Mouse (Mus musculus) lung, postnatal 4 days (tissue): Measurements from ENCODE around the gene Nedd9.

Experiments used
- DNase-seq, 2 experiments: peaks; one replicate each; pipeline ENCODE4 v3.0.0; 2021

Nedd9 gene

GRCm38 (mm10) chr13:41339653-41340351, 147.4 kb downstream of the Nedd9 start:
- peak; percentile 58 to 79 for DNase-seq

- no peak for DNase-seq
Observed at GRCm38 (mm10) chr13:41339195-41339594, 148.0 kb downstream of the Nedd9 start.

- no peak for DNase-seq
Observed at GRCm38 (mm10) chr13:41337407-41337806, 149.8 kb downstream of the Nedd9 start.

GRCm38 (mm10) chr13:41336260-41336659, 150.9 kb downstream of the Nedd9 start:
- peak; percentile 75 to 88 for DNase-seq

GRCm38 (mm10) chr13:41335767-41336166, 151.4 kb downstream of the Nedd9 start:
- no peak for DNase-seq

GRCm38 (mm10) chr13:41334641-41335000, 152.5 kb downstream of the Nedd9 start:
- peak in 1 of 2 experiments; percentile 61 for DNase-seq

GRCm38 (mm10) chr13:41333889-41334640, 153.1 kb downstream of the Nedd9 start:
- DNase-seq: no peak

- DNase-seq: no peak
Observed at GRCm38 (mm10) chr13:41331671-41332340, 155.4 kb downstream of the Nedd9 start.

GRCm38 (mm10) chr13:41330589-41331345, 156.4 kb downstream of the Nedd9 start:
- DNase-seq: no peak

- no peak for DNase-seq
Observed at GRCm38 (mm10) chr13:41330051-41330450, 157.1 kb downstream of the Nedd9 start.

GRCm38 (mm10) chr13:41328481-41328880, 158.7 kb downstream of the Nedd9 start:
- no peak for DNase-seq

GRCm38 (mm10) chr13:41327546-41327945, 159.6 kb downstream of the Nedd9 start:
- DNase-seq: no peak

- no peak for DNase-seq
Observed at GRCm38 (mm10) chr13:41326134-41326533, 161.0 kb downstream of the Nedd9 start.

- DNase-seq: no peak
Observed at GRCm38 (mm10) chr13:41325346-41325745, 161.8 kb downstream of the Nedd9 start.

GRCm38 (mm10) chr13:41324631-41325030, 162.5 kb downstream of the Nedd9 start:
- DNase-seq: no peak

- DNase-seq: no peak
Observed at GRCm38 (mm10) chr13:41321433-41321832, 165.7 kb downstream of the Nedd9 start.

GRCm38 (mm10) chr13:41320749-41321148, 166.4 kb downstream of the Nedd9 start:
- DNase-seq: no peak

GRCm38 (mm10) chr13:41302716-41303115, 184.4 kb downstream of the Nedd9 start:
- DNase-seq: peak; percentile 66 to 88

- peak; percentile 39 to 72 for DNase-seq
Observed at GRCm38 (mm10) chr13:41300037-41300436, 187.1 kb downstream of the Nedd9 start.

GRCm38 (mm10) chr13:41298996-41299395, 188.2 kb downstream of the Nedd9 start:
- peak in 1 of 2 experiments; percentile 40 for DNase-seq

GRCm38 (mm10) chr13:41298533-41298932, 188.6 kb downstream of the Nedd9 start:
- DNase-seq: no peak

GRCm38 (mm10) chr13:41296396-41296795, 190.8 kb downstream of the Nedd9 start:
- DNase-seq: no peak

GRCm38 (mm10) chr13:41295886-41296285, 191.3 kb downstream of the Nedd9 start:
- no peak for DNase-seq
